Mouse (Mus musculus) thymus, postnatal 0 days (tissue): ENCODE results near the gene Ebi3. TPM values are rescaled to one million over a fixed set of nuclear protein-coding genes. Genes with fewer than 3 reads are reported as not detected.

ENCODE experiments used
- DNase-seq: peaks from one replicate; pipeline ENCODE4 v3.0.0-alpha.2; 2015; ENCODE audit warnings: low spot score
- polyA plus RNA-seq: library from polyadenylated mRNA; unstranded; fragments of >200 nt; fragmentation: Nextera tagmentation; extraction: Ambion mirVana; gene quantifications from 2 replicates; pipeline ENCODE4 v1.2.1, GENCODE M21; 2015

Gene Ebi3
- polyA plus RNA-seq, 1 experiment from 2014 or later: 5.2 TPM

DNA sequence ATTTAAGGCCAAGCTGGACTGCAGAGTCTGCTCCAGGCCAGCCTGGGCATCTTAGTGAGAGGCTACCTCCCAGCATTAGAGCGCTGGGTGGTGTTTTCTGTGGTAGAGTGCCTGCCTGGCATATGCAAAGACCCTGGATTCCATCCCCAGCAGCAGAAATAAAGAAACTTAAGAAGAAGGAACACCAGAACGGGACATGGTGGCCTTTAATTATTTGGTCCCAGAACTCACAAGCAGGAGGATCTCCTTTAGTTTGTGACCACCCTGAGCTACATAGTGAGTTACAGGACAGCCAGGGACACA lies 6.1 kb downstream of the Ebi3 start:
- DNase-seq: no peak

DNA sequence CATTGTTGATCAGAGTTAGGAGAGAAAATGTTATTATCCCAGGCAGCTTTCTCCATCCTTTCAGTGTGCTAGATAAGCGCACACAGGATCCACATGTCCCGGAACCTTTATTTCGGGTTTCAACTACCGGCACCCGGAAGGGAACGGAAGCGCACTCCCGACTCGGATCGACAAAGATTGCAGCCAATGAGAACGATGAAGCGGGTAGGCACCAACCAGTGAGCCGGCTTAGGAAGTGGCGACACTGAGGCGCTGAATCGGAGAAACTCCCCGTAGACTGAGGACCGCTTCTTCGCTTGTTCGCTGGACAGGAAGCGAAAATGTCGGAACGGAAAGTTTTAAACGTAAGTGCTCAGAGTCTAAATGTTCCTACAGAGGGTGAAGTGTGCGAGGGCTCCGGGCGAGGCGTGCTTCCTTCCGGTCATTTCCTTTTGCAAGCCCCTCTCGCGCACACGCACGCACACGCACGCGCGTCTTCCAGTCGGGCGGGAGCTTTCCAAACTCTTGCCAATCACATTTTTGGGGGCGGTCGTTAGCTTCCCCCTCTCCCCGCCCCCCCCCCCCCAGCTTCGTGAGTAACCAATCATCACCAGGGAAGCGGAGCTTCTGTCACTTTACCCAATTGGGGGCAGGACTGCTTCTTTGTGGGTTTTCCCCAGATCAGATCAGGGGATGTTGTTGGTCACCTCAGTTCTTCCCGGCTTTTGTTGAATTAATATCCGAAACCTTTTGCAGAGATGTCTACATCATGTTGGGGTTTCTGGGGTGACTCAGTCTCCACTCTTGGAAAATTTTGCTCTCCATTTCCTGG lies 6.7 kb downstream of the Ebi3 start, which contains the start of gene Yju2:
Gene Yju2 (plus strand): TSS at position 182 of the 811 bp plus-strand sequence.
- peak; percentile 96 for DNase-seq

DNA sequence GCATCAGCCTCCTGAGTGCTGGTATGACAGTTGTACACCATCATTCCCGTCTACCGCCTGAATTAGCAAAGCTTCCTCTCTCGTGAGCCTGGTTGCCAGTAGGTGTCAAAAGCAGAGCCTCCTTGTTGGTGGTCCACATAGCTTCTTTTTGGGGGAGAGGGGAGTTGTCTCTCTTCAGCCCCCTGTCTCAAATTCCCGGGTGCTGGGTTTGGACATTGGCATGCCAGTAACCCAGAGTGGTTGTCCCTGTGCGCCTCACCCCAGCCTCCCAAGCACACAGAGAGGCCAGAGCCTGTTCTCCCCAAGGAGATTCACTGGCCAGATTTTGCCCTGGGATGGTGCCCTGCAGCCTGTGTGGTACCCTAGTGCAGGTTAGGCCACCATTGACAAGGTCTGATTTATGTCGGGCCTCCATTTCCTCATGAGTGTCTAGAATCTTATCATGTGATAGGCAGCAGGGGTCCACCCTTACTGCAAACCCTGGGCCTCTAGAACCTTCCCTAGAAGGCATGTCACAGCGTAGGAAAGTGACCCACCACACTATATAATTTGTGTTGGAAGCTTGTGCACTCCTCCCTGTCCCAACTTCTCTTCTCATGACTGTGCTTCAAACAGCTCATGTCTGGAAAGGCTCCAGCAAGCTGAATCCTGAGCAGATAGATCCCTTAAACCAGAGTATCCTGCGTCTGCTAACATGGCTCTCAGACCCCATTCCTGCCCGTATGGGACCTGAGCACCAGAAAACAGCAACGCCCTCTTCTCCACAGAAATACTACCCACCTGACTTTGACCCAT lies 7.7 kb downstream of the Ebi3 start:
- DNase-seq: no peak

DNA sequence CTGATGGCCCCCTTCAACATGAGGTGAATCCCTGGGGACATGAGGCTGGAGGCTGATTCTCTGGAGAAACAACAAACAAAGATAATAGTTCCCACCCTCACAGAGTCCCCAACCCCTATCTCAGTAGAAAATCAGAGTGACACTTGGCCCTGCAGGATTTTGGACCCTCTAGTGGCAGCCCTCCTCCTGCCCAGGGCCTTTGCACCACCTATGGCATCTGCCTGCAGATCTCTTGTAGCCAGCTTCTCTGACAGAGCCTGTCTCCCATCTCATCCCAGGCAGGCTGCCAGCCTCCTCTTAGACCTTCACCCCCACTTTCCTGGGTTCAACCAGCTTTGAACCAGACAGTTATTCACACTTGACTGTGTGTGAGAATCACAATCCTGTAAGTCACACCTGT lies 8.4 kb downstream of the Ebi3 start:
- DNase-seq: no peak

DNA sequence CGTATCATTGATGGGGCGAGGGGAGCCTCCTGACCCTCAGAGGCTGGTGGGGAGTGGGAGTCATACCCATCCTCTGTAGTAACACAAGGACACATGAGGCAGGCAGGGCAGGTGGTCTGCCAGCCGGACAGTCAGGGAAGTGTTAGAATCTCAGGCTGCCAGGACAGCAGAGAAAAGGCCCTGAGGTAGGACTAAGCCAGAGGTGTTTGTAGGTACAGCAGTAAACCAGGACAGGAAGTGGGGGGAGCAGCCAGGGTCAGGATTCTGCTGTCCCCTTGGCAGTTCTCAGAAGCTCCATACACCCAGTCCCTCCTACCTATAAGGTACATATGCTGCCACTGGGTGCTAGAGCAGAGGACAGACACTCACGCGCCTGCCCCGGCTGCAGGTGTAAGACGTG lies 9.2 kb downstream of the Ebi3 start:
- DNase-seq: no peak

DNA sequence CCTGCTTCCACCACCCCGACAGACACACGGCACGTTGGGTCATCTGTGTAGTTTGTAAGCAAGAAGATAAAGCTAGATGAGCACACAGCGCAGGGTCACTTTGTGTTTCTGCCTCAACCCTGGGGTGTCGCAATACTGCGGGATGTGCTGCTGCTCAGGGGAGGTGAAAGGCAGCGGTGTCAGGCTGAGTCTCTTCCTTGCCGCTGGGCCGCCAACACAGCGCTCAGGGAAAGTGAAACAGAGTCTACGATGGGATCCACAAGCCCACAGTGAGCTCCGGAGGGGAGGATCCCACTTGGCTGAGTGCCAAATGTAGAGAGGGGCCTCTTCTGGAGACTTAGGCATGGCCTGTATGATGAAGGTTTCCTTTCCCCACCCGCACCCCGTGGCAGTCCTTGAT lies 10.7 kb downstream of the Ebi3 start:
- no peak for DNase-seq

DNA sequence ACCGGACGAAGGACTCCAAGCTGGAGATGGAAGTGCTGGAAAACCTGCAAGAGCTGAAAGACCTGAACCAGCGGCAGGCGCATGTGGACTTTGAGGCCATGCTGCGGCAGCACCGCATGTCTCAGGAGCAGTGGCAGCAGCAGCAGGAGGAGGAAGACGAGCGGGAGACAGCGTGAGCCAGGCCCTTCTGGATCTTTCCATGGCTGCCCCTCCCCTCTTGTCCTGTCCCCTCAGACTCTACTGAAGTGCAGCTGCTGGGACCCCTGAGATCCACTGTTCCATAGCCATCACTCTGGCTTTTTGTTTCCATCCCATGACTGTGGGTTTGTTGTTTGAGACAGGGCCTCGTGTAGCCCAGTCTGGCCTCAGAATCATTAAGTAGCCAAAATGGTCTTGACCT lies 12.1 kb downstream of the Ebi3 start:
- no peak for DNase-seq

DNA sequence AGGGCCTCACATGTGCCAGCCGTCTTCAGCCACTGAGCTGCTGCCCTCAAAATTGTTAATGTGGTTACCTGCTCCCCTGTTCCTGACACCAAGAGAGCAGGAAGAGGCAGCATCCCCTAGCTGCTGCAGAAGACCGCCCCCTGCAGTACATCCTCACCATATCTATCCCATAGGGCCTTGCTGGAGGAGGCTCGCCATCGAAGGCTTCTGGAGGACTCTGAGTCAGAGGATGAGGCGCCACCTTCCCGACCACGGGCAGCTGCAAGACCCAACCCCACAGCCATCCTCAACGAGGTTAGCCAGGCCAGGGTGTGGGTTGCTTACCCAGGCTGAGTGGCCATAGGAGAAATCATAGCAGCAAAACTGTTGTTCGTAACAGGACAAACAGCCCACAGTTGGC lies 12.6 kb downstream of the Ebi3 start:
- no peak for DNase-seq

DNA sequence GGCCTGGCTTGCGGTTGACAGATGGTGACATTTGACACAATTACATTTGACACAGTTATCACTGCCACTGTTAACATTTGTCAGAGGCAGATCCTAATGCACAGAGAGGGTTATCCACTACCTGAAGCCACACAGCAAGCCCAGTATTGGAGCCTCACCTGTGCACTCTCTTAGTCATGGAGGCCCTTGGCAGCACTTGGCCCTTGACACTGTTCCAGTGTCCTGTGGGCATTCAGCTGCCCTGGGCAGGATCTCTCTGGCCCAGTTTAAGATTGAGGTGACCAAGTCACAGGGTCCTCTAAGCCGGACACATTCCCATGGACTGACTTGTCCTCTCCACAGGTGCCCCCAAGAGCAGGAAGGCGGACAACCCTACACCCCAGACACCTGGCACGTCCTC lies 14.7 kb downstream of the Ebi3 start:
- no peak for DNase-seq

DNA sequence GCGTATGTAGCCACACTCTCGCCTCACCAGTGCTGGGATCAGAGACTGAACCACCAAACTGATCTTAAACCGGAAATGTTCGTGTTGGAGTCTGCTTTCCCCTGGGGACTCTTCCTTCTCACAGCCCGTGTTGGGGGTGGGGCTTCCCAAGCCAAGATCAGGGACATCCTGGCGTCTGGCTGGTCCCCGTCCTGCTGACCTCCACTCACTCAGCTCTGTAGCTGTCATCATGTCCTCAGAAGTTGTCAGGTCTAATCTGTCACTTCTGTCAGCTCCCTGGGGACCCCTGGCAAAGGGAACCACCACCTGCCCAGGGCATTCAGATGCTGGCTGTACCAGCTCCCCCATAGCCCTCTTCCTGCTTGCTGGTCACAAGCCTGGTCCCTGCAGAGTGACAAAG lies 15.8 kb downstream of the Ebi3 start:
- DNase-seq: no peak

DNA sequence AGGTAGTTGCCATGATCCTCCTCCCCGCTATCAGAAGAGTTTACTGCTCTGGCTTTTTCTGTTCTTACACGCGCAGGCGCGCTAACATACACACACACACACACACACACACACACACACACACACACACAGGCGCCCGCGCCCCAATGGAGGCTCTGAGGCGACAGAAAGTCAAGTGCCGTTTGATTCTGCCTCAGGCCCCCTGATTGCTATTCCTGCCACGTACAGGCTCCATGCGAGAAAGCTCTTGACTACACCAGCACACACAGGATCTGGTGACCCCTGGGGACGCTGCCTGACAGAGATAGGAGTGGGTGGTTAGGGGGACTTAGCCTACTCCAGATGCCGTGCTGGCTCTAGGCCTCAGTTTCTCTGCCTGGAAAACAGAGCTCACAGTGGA lies 17.1 kb downstream of the Ebi3 start:
- DNase-seq: no peak

DNA sequence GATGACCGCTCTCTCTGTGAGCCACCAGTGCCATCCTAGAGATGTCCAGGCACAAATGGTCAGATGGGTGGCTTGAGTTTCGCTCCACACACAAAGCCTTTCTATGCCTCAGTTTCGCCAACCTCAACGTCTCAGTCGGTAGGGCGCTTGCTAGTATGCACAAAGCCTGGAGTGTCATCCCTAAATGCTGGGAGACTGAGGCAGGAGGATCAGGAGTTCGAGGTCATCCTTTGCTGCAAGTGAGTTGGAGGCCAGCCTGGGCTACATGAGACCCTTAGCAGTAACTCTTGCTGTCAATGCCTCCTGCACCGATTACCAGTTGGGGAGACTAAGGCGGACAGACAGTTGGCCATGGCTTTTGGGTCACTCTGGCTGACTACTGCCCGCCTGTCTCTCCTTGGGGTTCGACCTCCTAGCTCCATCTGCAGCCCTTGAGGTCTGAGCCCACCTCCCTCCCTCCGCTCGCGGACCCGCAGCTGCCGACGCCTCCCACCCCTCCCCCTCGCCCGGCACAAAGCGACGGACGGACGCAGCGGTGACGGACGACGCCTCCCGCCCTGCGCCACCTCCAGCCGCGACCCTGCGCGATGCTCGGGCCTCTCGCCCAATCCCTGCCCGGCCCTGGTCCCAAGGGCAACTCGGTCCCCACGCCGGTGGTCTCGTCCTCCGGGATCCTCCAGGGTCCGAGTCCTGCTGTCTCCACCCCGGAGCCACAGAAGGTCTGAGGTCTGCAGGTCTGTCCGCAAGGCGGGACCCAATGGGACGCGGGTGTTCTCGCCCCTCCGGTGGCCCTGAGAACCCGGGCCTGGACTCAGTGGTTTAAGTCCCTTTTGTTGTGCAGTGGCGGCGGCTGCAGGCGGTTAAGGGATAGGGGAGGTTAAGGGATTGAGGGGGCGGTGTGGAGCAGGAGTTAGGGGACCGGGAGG lies 17.8 kb downstream of the Ebi3 start, which contains the start of gene Shd:
Gene Shd (plus strand): TSS at position 502 of the 926 bp plus-strand sequence.
- no peak for DNase-seq

DNA sequence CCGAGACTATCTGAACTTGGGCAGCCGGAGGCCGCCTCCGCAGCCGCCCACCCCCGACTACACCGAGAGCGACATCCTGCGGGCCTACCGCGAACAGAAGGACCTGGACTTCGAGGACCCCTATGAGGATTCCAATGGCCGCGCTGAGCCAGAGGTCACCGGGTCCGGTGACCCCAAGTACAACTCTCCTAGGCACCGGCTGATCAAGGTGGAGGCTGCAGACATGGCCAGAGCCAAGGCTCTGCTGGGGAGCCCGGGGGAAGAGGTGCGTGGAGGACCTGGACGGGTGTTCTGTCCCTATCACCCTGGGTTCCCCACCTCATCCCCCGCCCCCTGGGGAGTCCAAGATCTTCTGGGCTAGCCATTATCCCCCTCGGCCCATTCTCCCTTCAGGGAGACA lies 19.0 kb downstream of the Ebi3 start:
- DNase-seq: no peak

DNA sequence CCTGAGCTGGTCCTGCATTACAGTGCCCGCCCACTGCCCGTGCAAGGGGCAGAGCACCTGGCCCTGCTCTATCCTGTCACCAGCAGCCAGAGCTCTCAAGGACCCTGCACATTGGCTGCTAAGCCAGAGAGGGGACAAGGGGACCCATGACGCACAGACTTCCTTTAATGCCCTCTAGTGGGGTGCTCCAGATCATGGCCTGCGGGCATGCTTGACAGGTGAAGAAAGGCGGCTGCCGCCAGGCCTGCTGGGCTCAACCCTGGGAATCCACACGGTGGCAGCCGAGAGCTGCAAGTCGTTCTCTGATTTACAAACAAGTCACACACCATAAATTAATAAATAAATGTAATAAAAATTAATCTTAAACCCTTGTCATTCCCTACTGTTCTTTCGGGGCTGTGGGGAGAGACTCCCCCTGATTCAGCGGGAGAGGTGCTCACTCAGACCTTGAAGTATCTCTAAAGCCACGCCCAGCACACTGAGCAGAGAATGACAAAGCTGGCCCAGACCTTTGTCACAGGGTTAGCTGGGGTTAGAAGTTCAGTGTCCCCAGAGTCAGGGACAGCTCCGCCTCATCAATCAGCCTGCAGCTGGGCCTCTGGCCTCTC lies 23.9 kb downstream of the Ebi3 start:
- DNase-seq: peak; percentile 85

DNA sequence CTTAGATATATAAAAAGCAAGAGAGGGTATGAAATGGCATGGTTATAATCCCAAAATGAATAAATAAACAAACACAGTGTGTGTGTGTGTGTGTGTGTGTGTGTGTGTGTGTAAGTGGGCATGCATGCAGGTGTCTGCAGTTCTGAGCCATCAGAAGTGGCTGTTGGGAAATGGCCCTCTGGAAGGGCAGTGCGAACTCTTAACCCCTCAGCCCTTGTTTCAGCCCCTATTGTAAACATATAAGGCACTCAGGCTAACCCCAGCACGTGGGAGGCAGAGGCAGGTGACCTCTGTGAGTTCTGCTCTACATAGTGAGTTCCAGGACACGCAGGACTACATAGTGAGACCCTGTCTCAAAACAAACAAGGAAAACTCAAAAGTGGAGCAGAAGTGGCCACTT lies 24.9 kb downstream of the Ebi3 start:
- DNase-seq: no peak

DNA sequence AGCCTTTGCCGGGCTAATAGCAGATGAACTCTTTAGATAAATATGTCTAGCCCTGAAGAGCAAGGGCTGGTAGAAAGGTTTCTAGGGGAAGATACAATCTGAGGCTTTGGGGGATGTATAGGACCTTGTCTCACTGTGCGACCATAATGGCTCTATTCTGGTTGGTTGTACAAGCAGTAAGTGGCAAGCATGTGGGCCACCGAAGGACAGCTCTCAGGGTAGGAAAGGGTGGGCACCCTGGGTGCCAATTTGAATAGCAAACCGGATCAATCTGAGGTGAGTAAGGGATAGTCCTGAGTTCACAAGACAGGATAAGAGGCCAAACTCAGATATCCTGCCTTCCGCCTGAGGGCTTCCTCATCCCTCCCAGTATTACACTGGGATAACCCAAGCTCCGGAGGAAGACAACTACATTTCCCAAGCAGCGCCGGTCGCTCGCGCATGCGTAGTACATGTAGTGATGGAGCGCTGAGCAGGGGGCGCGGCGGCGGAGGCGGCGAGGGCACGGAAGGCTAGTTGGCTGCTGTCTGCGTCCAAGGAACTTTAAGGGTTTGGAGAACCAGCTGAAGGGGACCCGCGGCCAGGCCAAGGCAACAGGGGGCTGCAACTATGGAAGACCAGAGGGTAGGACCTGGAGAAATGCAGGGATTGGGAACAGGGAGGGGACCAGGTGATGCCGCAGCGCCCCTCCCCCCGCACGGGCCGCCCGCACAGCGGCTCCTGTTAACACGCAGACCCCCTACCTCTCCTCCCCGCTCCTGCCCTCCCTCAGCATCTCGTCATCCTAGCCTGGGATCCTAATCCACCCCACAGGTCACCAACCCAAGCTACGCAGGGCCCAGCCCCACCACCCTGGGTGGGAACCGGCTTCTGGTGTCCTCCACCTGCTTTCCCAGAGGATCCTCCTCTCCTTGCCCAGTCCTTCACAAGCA lies 33.9 kb downstream of the Ebi3 start, which contains the start of gene Fsd1:
Gene Fsd1 (plus strand): TSS at position 480 of the 932 bp plus-strand sequence.
- DNase-seq: peak; percentile 50

DNA sequence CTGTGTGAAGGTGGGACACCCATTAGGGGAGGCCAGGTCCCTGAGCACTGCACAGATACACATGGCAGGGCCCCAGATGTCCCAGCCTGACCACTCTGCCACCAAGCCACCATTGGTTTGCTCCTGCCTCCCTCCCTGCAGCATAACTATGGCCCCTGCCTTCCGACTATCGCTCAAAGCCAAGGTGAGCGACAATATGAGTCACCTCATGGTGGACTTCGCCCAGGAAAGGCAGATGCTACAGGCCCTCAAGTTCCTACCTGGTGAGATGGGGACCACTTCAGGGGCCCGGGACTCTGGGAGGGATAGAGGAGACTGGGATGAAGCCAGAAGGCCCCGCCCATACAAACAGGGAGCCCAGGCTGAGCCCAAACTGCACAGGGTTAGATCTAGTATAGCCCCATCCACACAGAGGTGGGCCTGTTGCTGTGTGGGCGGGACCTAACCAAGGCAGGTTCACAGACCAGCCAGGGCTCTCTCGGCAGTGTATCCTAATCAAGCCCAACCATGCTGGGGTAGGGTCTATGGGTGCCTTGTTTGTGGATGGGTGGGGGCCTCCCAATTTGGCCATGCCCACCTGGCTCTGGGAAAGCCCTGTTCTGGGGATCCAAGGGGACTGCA lies 37.9 kb downstream of the Ebi3 start:
- DNase-seq: no peak

DNA sequence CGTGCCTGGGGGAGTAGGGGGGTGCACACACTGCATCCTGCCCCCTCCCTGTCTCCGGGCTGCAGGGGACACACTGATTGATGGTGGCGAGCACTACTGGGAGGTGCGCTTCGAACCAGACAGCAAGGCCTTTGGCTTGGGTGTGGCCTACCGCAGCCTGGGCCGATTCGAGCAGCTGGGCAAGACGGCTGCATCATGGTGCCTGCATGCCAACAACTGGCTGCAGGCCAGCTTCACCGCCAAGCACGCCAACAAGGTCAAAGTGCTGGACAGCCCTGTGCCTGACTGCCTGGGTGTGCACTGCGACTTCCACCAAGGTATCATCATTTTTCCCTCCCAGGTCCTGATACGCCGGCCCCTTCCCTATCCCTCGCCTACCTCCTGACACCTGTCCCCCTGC lies 43.6 kb downstream of the Ebi3 start:
- DNase-seq: no peak

DNA sequence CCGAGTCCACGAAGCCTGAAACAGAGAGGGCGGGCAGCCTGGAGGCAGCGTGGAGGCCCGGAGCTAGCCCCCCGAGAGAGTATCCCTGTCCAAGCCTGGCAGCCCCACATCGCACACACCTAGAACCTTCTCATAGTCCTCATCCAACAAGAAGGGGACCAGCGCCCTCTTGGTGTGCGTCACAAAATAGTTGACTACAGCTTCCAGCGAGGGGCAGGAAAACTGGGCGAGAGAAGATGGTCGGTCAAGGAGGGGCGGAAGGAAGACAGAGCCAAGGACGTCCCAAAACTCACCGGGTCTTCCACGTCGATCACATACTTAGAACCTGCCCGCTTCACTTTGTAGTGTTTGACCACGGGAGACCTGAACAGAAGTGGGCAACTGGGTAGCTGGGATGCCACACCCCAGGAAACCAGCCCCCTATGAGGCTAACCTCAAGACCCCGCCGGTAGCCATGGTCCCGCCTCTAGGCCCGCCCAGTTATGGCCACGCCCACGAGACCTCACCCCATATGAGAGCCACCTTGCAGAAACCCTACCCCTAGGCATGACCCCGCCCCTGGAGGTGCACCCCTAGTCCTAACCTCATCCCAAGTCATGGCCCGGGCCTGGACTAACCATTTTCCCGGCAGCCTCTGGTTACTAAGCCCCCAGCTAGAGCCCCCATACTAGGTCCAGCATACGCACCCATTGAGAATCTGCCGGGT lies 47.5 kb downstream of the Ebi3 start:
- no peak for DNase-seq
